Mouse (Mus musculus) myocyte (in vitro differentiated cells): Measurements from ENCODE around the gene Vti1a. TPM values are rescaled to one million over a fixed set of nuclear protein-coding genes. Genes with fewer than 3 reads are reported as not detected.

Experiments used
- H3K27me3 ChIP-seq: one replicate; pipeline ENCODE4 v1.6.1; 2011; ENCODE audit not compliant: control insufficient read depth, insufficient read depth, insufficient read length
- H3K36me3 ChIP-seq: one replicate; pipeline ENCODE4 v1.6.1; 2011; ENCODE audit not compliant: control insufficient read depth, insufficient read depth
- H3K4me2 ChIP-seq: one replicate; pipeline ENCODE4 v1.6.1; 2011; ENCODE audit warnings: low read depth, control low read depth
- H3K4me3 ChIP-seq: one replicate; pipeline ENCODE4 v1.5.1; 2011; ENCODE audit warnings: mild to moderate bottlenecking, control low read depth, moderate library complexity
- H3K79me2 ChIP-seq: one replicate; pipeline ENCODE4 v1.6.1; 2011; ENCODE audit not compliant: control insufficient read depth, insufficient read depth
- H3ac ChIP-seq: one replicate; pipeline ENCODE4 v1.6.1; 2011; ENCODE audit not compliant: control insufficient read depth, insufficient read length
- CEBPB ChIP-seq: IDR thresholded peaks from 2 replicates; pipeline ENCODE4 v1.6.1; 2011; ENCODE audit warnings: mild to moderate bottlenecking, moderate library complexity; ENCODE audit not compliant: poor library complexity, insufficient read depth, severe bottlenecking
- E2F4 ChIP-seq: IDR thresholded peaks from one replicate; pipeline ENCODE4 v1.6.1; 2011; ENCODE audit warnings: mild to moderate bottlenecking, control low read depth, moderate library complexity; ENCODE audit not compliant: insufficient read depth
- MAX ChIP-seq: IDR thresholded peaks from one replicate; pipeline ENCODE4 v1.6.1; 2011; ENCODE audit warnings: low read depth, mild to moderate bottlenecking, control low read depth
- MYOD1 ChIP-seq, 3 experiments: IDR thresholded peaks; one replicate each; pipeline ENCODE4 v1.6.1; 2011; ENCODE audit warnings: control low read depth in 2 of 3, low read depth in 2 of 3, mild to moderate bottlenecking in 2 of 3, moderate library complexity in 1 of 3; ENCODE audit not compliant: insufficient read length in 2 of 3, control insufficient read depth in 1 of 3
- MYOG ChIP-seq, 3 experiments: IDR thresholded peaks; one replicate each; pipeline ENCODE4 v1.6.1; 2011; ENCODE audit warnings: control low read depth in 2 of 3, low read depth in 2 of 3, mild to moderate bottlenecking in 2 of 3; ENCODE audit not compliant: insufficient read length in 2 of 3, control insufficient read depth in 1 of 3, insufficient read depth in 1 of 3
- POLR2A ChIP-seq: IDR thresholded peaks from one replicate; pipeline ENCODE4 v1.6.1; 2011; ENCODE audit warnings: low read depth, mild to moderate bottlenecking, control low read depth, moderate library complexity; ENCODE audit not compliant: insufficient read length
- POLR2AphosphoS2 ChIP-seq: IDR thresholded peaks from one replicate; pipeline ENCODE4 v1.6.1; 2011; ENCODE audit warnings: low read depth, control low read depth; ENCODE audit not compliant: insufficient read length
- REST ChIP-seq: IDR thresholded peaks from one replicate; pipeline ENCODE4 v1.6.1; 2011; ENCODE audit warnings: mild to moderate bottlenecking, control low read depth, moderate library complexity; ENCODE audit not compliant: insufficient read depth, insufficient read length
- SRF ChIP-seq: IDR thresholded peaks from one replicate; pipeline ENCODE4 v1.6.1; 2011; ENCODE audit warnings: low read depth; ENCODE audit not compliant: control insufficient read depth, insufficient read length
- TCF12 ChIP-seq: IDR thresholded peaks from one replicate; pipeline ENCODE4 v1.6.1; 2011; ENCODE audit warnings: mild to moderate bottlenecking, control low read depth; ENCODE audit not compliant: poor library complexity, insufficient read depth, severe bottlenecking
- TCF3 ChIP-seq: IDR thresholded peaks from one replicate; pipeline ENCODE4 v1.6.1; 2011; ENCODE audit warnings: low read depth, control low read depth; ENCODE audit not compliant: insufficient read length
- USF1 ChIP-seq: IDR thresholded peaks from one replicate; pipeline ENCODE4 v1.6.1; 2011; ENCODE audit warnings: low read depth, mild to moderate bottlenecking, control low read depth, moderate library complexity
- polyA plus RNA-seq: library from polyadenylated mRNA; unstranded; fragments of >200 nt; fragmentation: generic; extraction: Trizol; gene quantifications from one replicate; pipeline ENCODE4 v1.2.1, GENCODE M21; 2012; ENCODE audit warnings: missing spikeins

The Vti1a gene
- polyA plus RNA-seq, 1 experiment = 10.5 TPM

GRCm38 (mm10) chr19:55643931-55644330, 327.8 kb downstream of the Vti1a start:
- no peak overlapping the region for H3ac ChIP-seq
- H3K36me3 ChIP-seq = no peaks in the 10 kb centered on the region
- no peaks in the 10 kb centered on the region for H3K27me3 ChIP-seq
- H3K4me3 ChIP-seq = peak overlapping the region; percentile 31
- no peak for TF ChIP-seq POLR2A
- TF ChIP-seq TCF12 = no peak
- no peaks in the 10 kb centered on the region for H3K79me2 ChIP-seq
- H3K4me2 ChIP-seq = peak overlapping the region; percentile 83

GRCm38 (mm10) chr19:55649363-55649762, 333.3 kb downstream of the Vti1a start:
- TF ChIP-seq POLR2AphosphoS2 (no peak), POLR2A (no peak), SRF (no peak), REST (no peak), TCF3 (no peak), MYOD1 (IDR thresholded peaks at IDR 0.05; ENCODE audit: control insufficient read depth in 1 of 3, insufficient read length in 2 of 3, low read depth in 2 of 3) (no peak), USF1 (no peak), MAX (no peak), TCF12 (no peak)
- Histone ChIP-seq H3K4me2 (no peak overlapping the region), H3K36me3 (no peaks in the 10 kb centered on the region), H3ac (no peak overlapping the region), H3K4me3 (no peak overlapping the region), H3K27me3 (no peaks in the 10 kb centered on the region), H3K79me2 (no peaks in the 10 kb centered on the region)

GRCm38 (mm10) chr19:55651017-55651416, 334.9 kb downstream of the Vti1a start:
- H3K36me3 ChIP-seq = no peaks in the 10 kb centered on the region
- no peak overlapping the region for H3K4me2 ChIP-seq
- no peaks in the 10 kb centered on the region for H3K27me3 ChIP-seq
- no peak overlapping the region for H3K4me3 ChIP-seq
- TF ChIP-seq CEBPB = no peak
- no peak for TF ChIP-seq TCF12
- TF ChIP-seq REST = no peak
- no peak for TF ChIP-seq POLR2A
- no peak for TF ChIP-seq POLR2AphosphoS2
- no peak for TF ChIP-seq SRF
- no peak for TF ChIP-seq MAX
- no peak for TF ChIP-seq USF1
- no peak for TF ChIP-seq E2F4
- no peak for TF ChIP-seq MYOD1 (IDR thresholded peaks at IDR 0.05; ENCODE audit: control insufficient read depth in 1 of 3, insufficient read length in 2 of 3, low read depth in 2 of 3)
- no peak for TF ChIP-seq MYOG (IDR thresholded peaks at IDR 0.05; ENCODE audit: control insufficient read depth in 1 of 3, insufficient read depth in 1 of 3, insufficient read length in 2 of 3, low read depth in 2 of 3)
- TF ChIP-seq TCF3 = no peak
- no peaks in the 10 kb centered on the region for H3K79me2 ChIP-seq
- H3ac ChIP-seq = no peak overlapping the region

DNA sequence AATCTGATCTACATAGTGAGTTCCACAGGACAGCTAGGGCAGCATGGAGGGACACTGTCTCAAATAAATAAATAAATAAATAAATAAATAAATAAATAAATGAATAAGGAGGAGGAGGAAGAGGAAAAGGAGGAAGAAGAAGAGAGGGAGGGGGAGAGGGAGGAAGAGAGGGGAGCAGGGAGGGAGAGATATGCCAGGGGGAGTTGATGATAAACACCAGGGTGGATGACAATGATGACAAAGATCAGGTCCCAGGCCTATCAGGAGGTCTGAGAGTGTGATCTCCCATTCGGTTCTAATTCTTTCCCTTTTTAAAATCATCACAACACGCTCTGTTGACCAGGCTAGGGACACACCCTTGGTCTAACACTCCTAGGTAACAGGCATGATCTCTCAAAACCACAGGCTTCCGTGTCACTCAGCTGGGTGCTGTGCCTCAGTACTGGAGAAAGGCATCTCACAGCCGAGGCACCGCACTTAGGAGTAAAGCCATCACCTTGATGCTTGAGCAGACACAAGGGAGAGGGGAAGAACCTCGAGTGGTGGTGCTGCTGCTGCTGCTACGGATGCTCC, 336.7 kb downstream of the Vti1a start:
- Histone ChIP-seq H3ac (no peak overlapping the region), H3K4me3 (no peak overlapping the region), H3K36me3 (no peaks in the 10 kb centered on the region), H3K27me3 (no peaks in the 10 kb centered on the region), H3K79me2 (no peaks in the 10 kb centered on the region), H3K4me2 (no peak overlapping the region)
- TF ChIP-seq SRF = no peak
- TF ChIP-seq REST = no peak
- TF ChIP-seq USF1 = no peak
- TF ChIP-seq MYOG (IDR thresholded peaks at IDR 0.05; ENCODE audit: control insufficient read depth in 1 of 3, insufficient read depth in 1 of 3, insufficient read length in 2 of 3, low read depth in 2 of 3) = no peak
- TF ChIP-seq MAX = no peak
- no peak for TF ChIP-seq TCF3
- TF ChIP-seq TCF12 = no peak
- TF ChIP-seq CEBPB = no peak
- no peak for TF ChIP-seq POLR2AphosphoS2

DNA sequence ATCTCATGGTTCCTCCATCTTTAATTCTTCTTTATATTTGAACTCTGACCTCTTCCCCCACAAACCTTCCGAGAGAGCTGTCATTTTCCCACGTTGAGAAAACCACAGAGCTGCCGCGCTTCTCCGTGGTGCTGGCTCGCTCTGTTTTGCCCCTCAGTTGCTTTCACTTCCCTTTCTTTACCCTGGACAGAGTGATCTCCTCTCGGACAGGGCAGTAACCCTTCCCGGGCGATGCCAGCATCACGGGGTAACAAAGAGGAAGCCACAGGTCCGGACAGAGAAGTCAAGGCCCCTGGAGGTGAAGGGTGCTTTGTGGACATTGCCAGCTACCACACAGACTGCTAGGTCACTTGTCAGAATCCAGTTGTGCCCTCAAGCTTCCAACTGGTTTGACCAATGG, 344.1 kb downstream of the Vti1a start:
- Histone ChIP-seq H3K4me3 (no peak overlapping the region), H3K27me3 (no peaks in the 10 kb centered on the region)
- TF ChIP-seq POLR2A (no peak), CEBPB (no peak), POLR2AphosphoS2 (no peak), E2F4 (no peak), REST (no peak), TCF12 (no peak), USF1 (no peak), MAX (no peak), SRF (no peak), TCF3 (no peak), MYOD1 (IDR thresholded peaks at IDR 0.05; ENCODE audit: control insufficient read depth in 1 of 3, insufficient read length in 2 of 3, low read depth in 2 of 3) (no peak), MYOG (IDR thresholded peaks at IDR 0.05; ENCODE audit: control insufficient read depth in 1 of 3, insufficient read depth in 1 of 3, insufficient read length in 2 of 3, low read depth in 2 of 3) (no peak)

More for the DNA sequence above, 344.1 kb downstream of the Vti1a start:
- H3ac ChIP-seq = no peak overlapping the region
- H3K79me2 ChIP-seq = no peaks in the 10 kb centered on the region
- H3K4me2 ChIP-seq = no peak overlapping the region
- H3K36me3 ChIP-seq = no peaks in the 10 kb centered on the region
